Mouse (Mus musculus): Measurements from ENCODE around the gene Imp3. TPM values are rescaled to one million over a fixed set of nuclear protein-coding genes. Genes with fewer than 3 reads are reported as not detected.

Imp3 gene
- 92.1 TPM for polyA plus RNA-seq (2017; shearing (Covaris generic))

DNA sequence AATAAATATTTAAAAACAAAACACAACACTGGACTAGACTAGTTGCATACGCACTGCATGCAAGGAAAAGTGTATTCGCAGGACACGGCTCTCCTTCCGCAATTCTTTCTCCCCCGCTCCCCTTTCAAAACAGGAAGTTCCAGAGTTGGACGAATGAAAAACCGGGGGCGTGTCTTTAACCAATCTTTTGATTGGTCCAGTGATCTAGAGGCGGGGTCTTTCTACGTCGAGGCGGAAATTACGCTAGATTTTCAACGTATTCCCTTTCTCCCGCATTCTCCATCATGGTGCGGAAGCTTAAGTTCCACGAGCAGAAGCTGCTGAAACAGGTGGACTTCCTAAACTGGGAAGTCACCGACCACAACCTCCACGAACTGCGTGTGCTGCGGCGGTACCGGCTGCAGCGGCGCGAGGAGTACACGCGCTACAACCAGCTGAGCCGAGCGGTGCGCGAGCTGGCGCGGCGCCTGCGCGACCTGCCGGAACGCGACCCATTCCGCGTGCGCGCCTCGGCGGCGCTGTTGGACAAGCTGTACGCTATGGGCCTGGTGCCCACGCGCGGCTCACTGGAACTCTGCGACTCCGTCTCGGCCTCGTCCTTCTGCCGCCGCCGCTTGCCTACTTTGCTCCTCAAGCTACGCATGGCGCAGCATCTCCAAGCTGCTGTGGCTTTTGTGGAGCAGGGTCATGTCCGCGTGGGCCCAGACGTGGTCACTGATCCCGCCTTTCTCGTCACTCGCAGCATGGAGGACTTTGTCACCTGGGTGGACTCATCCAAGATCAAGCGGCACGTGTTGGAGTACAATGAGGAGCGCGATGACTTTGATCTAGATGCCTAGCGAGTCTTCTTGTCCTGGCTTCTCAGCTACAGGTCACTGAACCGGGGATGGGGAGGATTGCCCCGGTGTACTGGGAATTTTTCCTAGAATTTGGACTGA, at the start of gene Imp3:
Gene Imp3 (plus strand): TSS at position 253 of the 938 bp plus-strand sequence.

DNA sequence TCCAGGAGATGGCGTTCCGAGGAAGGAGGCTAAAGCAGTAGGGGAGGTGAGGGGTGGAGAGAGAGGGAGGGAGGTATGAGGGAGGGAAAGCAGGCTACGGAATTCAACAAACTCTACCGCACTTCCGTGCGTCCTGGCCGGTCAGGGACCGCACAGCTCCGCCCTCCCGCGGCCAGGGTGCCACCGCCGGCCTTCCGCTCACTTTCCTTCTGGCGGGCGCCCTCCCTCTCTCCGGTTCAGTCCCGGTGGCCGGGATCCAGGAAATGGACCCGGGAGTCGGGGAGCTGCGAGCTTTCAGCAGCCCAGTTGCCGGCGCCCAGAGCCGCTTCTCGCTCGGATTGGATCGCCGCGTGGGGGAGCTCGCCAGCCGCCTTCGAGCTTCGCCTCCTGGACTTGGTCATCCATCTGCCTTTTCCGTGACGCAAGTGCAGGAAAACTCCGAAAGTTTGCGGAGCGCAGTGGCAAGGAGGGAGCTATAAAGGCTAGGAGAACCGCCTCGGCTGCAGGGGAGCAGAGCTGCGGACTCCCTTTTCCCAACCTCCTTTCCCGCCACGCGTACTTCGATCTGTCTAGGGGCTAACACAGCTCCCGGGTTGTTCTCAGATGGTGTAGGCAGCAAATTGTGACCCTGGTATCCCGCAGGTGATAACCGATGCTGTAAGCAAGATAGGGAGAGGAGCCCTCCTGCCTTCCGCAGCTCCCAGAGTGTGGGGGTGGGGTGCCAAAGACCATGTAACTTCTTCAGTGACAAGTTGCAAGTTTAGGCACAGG, 9.0 kb upstream of the Imp3 start, which contains the start of gene Snx33:
Gene Snx33 (minus strand): TSS at position 331 of the 771 bp plus-strand sequence.

DNA sequence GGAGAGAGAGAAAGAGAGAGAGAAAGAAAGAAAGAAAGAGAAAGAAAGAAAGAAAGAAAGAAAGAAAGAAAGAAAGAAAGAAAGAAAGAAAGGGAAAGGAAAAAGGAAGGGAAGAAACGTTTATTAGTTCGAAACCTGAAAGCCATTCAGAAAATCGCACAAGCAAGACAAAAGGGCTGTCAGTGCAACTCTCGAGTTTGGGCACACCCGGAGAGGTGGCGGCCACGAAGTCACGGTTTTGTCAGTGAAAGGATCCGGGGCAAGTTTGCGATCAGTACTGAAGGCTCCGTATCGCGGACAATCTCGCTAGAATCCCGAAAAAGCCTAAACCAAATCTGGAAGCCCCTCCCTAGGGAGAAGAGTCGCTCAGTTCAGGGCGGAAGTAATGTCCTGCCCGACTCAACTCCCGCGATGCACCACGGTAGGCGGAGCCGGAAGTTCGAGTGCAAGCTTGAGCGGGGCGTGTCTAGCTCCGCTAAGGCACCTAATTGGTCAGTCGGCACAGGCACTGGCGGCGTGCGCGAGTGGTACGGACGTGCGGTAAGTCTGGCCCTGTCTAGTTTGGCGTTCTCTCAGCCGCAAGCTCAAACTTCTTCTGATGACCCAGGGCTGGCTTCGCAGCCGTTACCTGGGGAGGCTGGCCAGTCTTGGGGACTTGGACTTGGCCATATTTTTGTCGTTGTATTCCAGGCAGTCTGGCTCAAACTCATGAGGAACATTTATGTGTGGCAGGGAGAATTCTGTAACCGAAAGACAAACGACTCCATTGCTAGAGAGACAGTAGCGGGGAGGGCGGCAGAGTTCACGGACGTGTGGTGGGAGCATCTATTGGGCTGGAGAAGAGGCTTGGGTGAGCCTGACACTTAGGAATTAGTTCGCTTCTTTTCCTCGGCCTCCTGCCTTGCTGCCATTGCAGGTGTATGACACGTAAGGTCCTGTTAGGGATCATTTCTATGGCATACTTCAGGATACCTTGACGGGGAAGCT, 13.4 kb downstream of the Imp3 start, which contains the start of gene Snupn:
Gene Snupn (plus strand): TSS at position 465 of the 987 bp plus-strand sequence.

Other genes starting within 250 kb of the Imp3 start
- gene Lingo1, start 141.0 kb upstream of the Imp3 start, polyA plus RNA-seq (2017; shearing (Covaris generic)) = not detected
- gene Odf3l1, start 72.8 kb upstream of the Imp3 start, polyA plus RNA-seq (2017; shearing (Covaris generic)) = not detected
- 0.07 TPM for gene Cspg4, start 72.4 kb upstream of the Imp3 start, polyA plus RNA-seq (2017; shearing (Covaris generic))
- 9.6 TPM for gene Snx33, start 9.1 kb upstream of the Imp3 start, polyA plus RNA-seq (2017; shearing (Covaris generic))
- 15.2 TPM for gene Snupn, start 13.4 kb downstream of the Imp3 start, polyA plus RNA-seq (2017; shearing (Covaris generic))
- 19.0 TPM for gene Ptpn9, start 57.4 kb downstream of the Imp3 start, polyA plus RNA-seq (2017; shearing (Covaris generic))
- 39.6 TPM for gene Sin3a, start 134.6 kb downstream of the Imp3 start, polyA plus RNA-seq (2017; shearing (Covaris generic))
- 75.6 TPM for gene Man2c1, start 193.2 kb downstream of the Imp3 start, polyA plus RNA-seq (2017; shearing (Covaris generic))
- gene Neil1, start 210.8 kb downstream of the Imp3 start, polyA plus RNA-seq (2017; shearing (Covaris generic)) = 30.6 TPM
- gene Commd4, start 220.9 kb downstream of the Imp3 start, polyA plus RNA-seq (2017; shearing (Covaris generic)) = 303 TPM